Mouse (Mus musculus) CD4-positive naive resting alpha-beta T cell, adult 76 days (primary cell): ENCODE measurements around the gene Kcna2. TPM values are rescaled to one million over a fixed set of nuclear protein-coding genes. Genes with fewer than 3 reads are reported as not detected.

Experiments used
- total RNA-seq: library from RNA; stranded (reverse); gene quantifications from one replicate; pipeline ENCODE4 v1.2.4, GENCODE M21; 2023

The Kcna2 gene
- 1.1 TPM for total RNA-seq

DNA sequence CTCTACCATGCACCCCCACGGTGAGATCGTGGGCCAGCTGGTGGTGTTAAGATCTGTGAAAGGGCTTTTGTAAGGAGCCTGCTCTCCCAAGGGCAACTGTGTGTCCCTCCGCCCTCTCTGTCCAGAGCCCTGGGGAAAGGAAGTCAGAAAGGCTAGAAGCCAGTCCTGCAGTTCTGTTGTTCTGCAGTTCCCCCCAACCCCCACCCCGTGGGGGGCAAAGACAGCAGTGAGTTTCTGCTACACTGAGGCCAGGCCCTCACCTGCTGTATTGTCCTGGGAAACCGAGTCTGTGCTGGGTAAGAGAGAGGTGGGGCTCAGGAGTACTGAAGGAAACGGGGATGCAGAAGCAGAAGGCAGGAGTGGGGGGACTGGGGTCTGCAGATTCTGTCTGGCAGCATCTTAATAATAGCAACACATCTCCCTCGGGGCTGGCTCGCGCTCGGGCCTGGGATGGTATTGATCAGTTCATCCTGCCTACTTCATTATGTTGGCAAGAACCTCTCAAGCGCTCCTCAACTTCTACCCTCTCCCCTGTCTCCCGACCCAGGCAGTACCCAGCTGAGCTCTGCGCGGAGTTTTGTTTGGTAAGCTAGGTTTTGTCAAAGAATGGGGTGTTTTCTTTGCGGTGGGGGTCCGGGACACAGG is at the start of gene Kcna2:
Gene Kcna2 (plus strand): TSS at position 336 of the 645 bp plus-strand sequence.

Other genes with a start within 250 kb of the Kcna2 start
- 34.1 TPM for gene Kcna3, start 65.0 kb upstream of the Kcna2 start, total RNA-seq
- gene Kcna10, start 81.9 kb downstream of the Kcna2 start, total RNA-seq = not detected
- gene Cym, start 120.6 kb downstream of the Kcna2 start, total RNA-seq = not detected
- not detected for gene A630076J17Rik, start 129.5 kb downstream of the Kcna2 start, total RNA-seq
- gene Prok1, start 138.6 kb downstream of the Kcna2 start, total RNA-seq = not detected
- gene Lamtor5, start 177.7 kb downstream of the Kcna2 start, total RNA-seq = 37.3 TPM
- gene Slc16a4, start 190.1 kb downstream of the Kcna2 start, total RNA-seq = 0.82 TPM
- gene Rbm15, start 232.5 kb downstream of the Kcna2 start, total RNA-seq = 49.9 TPM